Mouse (Mus musculus): ENCODE measurements around the gene Wdr95.

Gene Wdr95

DNA sequence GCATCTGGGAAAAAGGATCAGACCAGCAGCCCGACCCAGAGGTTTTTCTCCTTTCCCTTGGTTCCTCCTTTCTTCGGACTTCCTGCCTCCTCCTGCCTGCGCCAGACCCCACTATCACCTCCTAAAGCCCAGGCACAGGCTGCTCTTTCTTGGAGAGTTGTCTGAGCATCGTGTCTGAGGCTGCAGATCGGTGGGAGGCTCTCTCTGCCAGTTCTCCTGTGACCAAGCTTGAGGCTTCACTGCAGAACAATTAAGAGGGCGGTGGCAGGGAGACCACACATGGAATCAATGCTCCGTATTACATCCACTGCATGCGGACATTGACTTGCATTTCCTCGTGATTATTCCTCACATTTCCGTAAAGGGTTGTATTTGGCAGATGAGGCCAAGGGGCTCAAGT lies 49.0 kb downstream of the Wdr95 start:
- no peak for DNase-seq (ENCODE audit: extremely low spot score, low spot score)

DNA sequence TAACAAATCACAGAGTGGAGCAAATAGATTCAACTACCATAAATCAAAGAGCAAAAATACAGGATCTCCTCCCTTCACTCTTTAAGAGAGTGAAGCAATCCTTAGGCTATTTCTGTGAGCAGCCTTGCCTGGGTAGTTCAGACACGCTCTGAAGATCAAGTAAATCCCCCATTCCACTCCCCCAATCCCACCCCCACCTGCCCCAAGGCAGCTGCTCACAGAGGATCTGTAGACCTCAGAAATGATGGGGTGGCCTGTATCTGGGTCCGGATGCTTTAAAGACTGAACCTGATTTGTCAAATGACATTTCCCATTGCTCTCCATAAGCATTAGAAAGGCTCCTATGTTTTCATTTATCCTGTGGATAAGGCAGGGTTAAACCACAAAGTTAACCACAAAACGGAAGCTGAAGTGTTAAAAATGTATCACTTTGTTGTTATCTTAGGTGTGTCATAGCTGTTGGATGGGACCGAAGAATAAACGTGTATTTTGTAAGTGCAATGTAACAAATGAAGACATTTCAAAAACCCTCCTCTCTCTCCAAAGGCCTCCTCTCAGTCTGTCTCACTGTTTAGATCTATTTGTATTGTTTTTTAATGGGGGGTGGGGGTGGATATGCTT lies 54.3 kb downstream of the Wdr95 start:
- no peak for DNase-seq (ENCODE audit: extremely low spot score, low spot score)

DNA sequence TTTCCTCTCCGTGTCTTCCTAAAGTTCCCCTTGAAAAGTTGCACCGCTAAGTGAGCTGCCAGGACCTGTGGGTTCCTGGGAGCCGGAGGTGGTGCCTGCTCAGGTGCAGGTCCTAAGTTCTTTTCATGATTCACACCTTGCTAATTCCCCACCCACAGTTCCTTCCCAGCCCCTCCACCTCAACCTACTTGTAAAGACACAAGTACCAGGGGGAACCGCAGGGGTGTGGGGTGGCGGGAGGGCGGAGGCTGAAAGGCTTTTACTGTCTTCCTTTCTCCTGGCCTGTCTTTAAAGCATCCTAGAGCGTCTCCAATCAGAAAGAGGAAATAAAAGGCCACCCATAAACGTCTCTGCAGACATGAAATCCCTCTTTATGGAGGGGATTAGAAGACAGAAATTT lies 55.0 kb downstream of the Wdr95 start:
- DNase-seq (ENCODE audit: extremely low spot score, low spot score), result no peak

DNA sequence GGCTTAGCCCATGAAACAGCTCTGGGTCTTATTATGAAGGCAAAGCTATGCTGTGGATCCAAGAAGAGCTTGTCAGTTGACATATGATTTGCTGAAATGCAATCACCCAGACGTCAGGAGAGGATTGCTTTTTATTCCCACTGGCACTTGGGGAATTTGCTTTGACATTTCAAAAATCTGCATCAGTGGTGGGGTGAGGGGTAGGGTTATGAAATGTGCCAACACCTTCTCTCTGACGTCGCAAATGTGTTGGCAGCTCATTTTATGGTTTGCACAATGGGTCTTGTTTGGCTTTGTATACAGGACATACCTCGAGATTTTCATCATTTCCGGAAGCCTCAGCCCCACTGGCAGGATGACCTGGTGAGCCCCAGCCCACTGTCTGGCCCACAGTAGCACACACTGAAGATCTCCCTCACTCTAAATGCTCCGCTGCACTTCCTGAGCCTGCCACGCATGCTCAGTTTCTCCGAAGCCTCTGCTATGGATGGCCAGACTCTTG lies 55.7 kb downstream of the Wdr95 start:
- DNase-seq (ENCODE audit: extremely low spot score, low spot score), result no peak

DNA sequence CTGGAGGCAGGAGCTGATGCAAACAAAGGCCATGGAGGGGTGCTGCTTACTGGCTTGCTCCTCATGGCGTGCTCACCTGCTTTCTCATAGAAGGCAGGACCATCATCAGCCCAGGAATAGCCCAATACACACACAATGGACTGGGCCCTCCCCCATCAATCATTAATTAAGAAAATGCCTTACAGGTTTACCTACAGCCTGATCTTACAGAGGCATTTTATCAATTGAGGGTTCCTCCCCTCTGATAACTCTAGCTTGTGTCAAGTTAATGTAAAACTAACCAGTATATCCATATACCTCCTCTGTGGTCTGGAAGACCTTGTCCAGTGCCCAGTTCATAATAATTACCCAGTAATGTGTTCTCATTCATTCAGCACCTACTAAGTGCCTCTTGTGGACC lies 56.8 kb downstream of the Wdr95 start:
- DNase-seq (ENCODE audit: extremely low spot score, low spot score), result no peak

DNA sequence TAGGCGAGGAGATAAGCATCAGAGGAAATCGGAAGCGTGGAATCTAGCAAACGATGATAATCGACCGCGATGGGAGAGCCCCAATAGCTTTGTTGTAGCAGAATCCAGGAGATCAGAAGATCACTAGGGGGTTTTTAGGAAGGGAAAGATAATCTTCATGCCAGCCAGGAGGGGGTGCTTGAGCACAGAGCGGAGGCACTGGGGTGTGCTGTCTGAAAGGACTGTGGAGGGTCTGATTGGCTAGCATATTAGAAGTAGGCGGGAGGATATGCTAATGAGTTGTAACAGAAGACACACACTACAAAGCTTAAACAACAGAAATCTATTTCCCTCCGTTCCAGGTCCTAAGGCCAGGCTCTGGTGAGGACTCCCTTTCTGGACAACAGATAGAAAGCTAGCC lies 57.4 kb downstream of the Wdr95 start:
- DNase-seq (ENCODE audit: extremely low spot score, low spot score), result no peak

DNA sequence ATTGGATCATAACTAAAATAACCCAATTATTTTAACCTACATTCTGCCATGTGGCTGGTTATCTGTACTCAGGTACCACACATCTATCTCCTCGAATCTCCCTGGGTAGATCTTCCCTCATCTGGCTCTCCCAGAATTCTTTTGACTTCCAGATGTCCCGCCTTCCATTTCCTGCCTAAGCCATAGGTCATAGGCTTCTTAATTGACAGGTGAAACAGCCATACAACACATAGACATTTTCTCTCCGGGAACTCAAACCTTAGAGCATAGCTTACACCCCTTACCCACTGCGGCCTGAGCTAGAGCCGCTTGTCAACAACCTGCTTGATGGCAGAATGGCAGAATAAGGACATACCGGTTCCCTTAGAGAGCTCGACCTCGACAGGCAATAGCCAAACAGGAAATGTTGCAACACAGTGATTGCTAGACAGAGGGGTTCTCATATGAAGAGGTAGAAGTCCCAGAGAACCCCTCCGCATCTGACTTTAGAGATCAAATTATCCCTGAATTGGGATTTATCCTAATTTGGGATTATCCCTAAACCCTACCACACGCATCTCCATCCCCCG lies 58.9 kb downstream of the Wdr95 start:
- no peak for DNase-seq (ENCODE audit: extremely low spot score, low spot score)

DNA sequence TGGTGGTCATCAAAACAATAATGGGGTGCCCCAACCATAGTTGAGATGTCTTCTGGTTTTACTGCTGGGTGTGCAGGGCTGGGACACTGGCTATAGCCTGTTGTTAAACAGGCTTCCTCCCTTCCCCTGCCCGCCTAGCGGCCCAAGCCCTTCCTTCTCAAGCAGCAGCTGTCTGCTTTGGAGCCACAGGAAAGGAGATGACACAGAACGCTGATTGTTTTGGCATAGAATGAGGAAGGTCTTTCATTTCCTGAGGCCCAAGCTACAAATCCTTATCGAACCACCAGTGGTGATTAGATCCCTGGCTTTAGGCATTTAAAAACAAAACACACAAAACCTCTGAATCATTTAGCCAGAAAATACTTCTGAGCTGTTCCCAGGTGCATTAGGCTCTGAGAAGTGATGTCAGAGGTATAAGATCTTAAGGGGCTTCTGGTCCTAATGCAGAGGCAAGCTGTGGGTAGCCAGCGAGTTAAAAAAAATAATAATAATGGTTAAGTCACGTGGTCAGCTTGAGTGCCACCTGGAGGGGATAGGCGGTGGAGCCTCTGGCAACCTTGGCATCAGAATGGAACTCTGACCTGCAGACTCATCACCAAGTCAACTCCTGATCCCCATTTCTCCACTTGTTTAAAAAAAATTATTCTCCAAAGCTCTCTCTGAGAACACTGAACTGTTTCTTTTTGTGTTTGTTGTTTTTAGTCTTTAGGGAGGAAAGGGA lies 60.5 kb downstream of the Wdr95 start:
- DNase-seq (ENCODE audit: extremely low spot score, low spot score), result no peak

DNA sequence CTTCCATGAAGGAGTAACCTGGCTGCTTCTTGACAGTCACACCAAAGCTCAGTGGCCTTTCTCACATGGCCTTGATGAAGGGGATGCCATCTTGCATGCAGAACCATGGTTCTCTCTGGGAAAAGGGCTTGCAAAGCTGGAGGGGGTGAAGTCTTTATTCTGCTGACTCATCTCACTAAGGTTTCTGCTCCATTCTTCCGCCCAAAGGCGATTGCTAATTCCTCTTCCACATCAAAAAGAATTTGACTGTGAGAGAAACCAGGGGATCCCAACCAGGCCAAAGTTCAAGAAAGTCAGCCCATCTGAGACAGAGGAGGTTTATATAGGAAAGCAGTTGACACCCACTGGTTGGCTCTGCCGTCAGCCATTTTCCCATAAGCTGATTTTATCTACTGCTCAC lies 61.5 kb downstream of the Wdr95 start:
- DNase-seq (ENCODE audit: extremely low spot score, low spot score), result no peak

DNA sequence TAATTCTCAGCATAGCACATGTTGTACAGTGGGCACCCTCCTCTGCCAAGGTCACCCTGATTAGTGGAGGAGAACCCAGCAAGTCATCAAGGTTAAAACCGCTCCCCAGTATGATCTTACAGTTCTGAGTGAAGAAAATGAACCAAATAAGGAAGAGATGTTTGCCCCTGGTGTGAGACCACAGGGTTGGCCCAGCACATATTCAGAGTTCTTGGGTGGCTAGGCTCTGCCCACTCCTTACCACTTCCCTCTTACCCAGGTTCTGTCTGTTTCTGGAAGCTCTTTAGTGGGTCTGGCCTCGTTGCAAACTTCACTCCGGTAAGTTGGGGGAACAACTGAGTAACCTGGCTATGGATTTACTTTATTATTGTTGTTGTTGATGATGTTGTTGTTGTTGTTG lies 65.7 kb downstream of the Wdr95 start:
- DNase-seq (ENCODE audit: extremely low spot score, low spot score), result no peak

DNA sequence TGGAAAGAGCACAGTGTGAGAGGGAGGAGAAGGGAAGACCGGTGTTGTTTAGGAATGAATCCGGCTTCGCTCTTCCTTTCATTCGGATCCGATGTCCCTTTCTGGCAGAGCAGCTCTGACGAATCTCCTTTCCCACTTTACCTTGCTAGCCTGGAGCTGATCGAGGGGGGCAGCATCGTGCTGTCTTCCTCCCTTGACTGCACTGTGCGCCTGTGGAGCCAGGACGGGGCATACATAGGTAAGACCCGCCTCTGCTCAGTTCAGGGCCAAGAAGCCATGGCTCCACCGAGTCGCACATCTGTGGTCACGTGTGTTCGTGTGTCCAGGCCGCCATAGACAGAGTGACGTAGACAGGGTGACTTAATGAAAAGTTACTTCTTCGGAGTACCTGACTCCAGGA lies 68.9 kb downstream of the Wdr95 start:
- no peak for DNase-seq (ENCODE audit: extremely low spot score, low spot score)

DNA sequence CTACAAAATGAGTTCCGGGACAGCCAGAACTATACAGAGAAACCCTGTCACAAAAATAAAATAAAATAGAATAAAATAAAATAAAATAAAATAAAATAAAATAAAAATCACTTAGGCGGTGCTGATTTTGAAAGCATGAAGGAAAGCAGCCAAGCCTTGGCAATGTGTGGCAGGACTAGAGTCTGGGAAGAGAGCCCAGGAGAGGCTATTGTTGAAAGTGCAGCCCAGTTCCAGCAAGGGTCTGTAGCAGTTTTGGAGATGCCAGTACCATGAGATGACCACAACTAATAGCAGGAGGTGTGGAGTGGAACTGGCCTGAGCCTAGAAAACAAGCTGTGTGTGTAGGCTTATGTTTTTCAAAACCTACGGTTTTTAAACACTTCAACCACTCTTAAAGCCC lies 73.5 kb downstream of the Wdr95 start:
- no peak for DNase-seq (ENCODE audit: extremely low spot score, low spot score)

DNA sequence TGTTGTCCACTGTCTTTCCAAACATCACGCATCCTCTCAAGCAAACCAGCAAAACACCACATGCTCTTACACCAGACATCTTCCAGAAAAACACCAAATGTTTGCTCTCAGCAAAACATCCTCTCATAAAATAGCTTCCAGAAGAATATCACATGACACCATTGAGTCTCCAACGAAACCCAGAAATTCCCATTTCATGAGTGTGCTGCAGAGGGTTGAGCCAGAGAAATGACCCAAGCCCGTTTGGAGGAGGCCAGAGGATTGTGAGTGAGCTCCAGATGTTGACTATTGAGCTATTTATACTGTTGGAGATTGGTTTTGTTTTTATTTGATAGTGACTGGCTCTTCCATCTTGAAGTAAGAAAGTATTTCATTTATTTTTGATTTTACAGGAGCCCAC lies 74.8 kb downstream of the Wdr95 start:
- DNase-seq (ENCODE audit: extremely low spot score, low spot score), result no peak

DNA sequence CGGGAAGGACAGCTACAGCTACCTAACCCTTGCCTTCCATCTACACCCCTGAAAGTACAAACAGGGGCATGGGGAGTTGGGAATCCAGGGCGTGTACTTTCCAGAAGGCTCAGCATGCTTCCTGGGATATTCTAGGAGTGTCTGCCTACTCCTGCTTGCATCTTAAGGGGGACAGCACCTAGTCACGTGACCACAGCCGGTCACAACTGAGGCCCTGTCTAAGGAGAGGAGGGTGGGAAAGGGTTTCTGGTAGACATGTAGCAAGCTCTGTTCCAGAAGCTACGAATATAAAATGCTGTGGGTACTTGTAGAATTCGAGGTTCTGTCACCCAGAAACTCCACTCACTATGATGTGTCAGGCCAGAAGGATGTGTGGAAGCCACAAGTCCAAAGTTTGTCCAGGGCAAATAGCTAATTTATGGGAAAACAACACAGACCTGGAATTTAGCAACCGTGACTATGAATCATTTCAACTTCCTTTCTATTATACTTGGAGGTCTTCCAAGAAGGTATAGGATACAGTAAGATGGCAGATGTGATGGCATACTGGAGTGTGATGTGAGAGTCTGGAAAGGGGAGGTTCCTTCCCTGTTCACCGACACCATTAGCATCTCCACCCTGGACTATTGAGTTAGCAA lies 78.7 kb downstream of the Wdr95 start:
- no peak for DNase-seq (ENCODE audit: extremely low spot score, low spot score)

DNA sequence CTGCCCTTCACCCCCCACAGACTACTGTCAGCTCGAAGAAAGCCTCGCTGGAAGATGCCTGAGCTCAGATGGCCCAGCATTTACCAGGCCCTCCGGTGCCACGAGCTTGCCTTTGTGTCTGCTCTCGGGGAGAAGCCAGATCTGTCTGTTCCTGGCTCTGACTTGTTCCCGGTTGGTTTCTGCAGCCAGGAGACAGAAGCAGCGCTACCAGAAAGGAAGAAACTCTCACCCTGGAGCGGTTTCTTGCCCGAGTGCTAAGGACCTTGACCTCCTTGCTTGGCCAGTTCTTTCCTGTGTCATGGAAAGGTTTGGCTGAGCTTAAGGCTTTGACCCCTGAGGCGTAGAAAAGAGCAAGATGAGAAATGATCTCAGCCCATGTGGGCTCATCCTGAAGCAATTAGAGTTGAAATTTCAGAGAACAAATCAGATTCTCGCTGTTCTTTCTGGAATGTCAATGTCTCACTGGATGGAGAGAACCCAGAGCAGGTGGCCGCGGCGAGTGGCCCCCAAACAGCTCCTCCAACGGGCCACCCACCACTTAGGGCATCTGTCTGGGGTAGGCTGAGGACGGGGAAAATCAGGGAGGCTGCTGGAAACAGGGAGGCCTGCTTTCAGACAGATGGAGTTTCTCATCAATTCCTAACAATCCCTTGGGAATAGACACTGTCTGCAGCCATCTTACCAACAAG lies 83.1 kb downstream of the Wdr95 start:
- DNase-seq (ENCODE audit: extremely low spot score, low spot score), result peak; percentile 23

DNA sequence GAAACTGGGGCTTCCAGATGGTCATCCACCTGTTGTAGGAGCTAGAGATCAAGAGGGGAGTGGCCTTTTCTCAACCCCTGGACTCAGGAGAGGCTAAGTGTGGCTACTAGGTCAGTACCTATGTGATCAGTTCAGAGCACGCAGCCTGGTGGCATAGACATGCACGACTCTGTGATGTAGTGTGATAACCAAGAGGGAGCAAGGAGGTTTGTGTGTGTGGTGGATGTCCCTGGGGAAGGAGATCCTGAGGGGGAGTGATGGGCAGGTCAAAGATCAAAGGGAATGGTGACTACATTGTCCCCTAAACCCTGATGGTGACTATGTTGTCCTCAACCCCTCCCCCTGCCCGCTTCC lies 83.7 kb downstream of the Wdr95 start:
- no peak for DNase-seq (ENCODE audit: extremely low spot score, low spot score)

DNA sequence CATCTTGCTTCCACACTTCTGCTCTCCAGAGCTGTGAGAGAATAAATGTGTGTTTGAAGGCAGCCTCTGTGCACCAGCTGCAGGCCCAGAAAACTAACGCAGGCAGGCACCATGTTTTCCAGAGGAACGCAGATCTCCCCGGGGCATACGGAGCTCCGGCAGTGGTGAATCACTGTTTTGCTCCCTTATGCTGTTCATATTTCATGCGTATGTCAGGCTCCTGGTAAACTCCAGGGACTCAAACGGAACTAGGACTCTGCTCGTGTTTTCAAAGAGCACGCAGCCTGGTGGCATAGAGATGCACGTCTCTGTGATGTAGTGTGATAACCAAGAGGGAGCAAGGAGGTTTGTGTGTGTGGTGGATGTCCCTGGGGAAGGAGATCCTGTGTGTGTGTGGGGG lies 84.3 kb downstream of the Wdr95 start:
- DNase-seq (ENCODE audit: extremely low spot score, low spot score), result no peak

DNA sequence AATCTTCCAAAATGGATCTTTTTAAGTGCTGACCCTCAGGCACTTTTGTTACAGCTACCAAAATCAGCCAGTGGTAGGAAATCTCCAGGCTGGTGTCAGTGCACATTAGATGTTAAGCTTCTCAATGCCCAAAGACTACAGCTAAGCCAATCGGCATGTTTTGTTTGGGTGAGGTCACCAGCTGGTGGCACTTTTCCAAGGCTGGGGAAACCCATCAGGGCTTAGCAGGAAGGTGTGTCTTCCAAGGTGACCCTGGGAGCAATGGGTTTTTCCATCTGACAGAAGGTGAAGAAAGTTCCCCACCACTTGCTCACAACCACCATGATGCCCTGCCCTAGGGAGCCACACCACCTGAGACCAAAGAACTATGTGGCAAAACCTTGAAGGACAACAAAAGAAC lies 87.7 kb downstream of the Wdr95 start:
- no peak for DNase-seq (ENCODE audit: extremely low spot score, low spot score)

DNA sequence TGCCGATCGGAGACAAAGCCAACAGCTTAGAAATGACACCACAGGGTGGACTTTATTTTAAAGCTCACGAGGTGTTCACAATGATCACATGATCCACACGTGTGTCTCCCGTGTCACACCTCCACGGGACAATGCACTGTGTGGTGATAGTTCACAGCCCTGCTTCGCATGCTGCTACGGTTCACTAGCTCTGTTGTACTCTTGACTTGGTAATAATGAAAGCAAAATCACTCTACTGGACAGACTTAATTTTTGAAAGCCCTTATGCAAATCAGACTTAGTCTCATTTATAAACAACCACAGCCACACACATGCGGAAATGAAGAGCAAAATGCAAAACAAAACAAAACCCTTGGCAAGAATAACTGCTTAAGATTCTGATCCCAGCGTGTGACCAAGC lies 88.3 kb downstream of the Wdr95 start:
- DNase-seq (ENCODE audit: extremely low spot score, low spot score), result no peak

DNA sequence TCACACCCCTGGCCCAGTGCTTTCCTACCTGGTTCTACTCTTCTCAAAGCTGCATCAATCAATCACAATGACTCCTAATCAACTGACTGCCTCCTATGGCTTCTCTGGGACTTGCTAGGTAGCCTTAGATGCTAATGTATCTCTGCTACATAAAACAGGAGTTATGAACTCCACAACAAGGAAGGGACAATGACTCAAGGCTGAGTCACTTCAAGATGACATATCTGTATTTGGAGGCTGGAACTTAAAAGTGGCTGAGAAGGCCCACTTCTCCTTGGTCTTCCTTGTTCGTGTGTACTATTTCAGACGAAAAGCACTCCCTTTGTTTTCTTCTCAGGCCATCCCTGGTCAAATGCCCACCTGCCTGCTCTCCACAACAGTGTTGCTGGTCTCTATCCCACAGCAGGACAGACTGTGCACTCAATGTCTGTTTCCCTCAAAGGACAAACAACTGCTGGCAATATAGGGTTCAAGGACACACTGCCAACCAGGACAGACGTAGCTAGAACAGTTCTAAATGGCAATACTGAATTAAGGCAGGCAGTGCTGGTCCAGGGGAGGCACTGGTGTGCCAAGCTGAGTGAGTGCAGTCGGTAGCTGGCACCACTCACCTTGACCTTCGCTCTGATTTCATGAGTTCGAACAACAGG lies 89.4 kb downstream of the Wdr95 start:
- no peak for DNase-seq (ENCODE audit: extremely low spot score, low spot score)

DNA sequence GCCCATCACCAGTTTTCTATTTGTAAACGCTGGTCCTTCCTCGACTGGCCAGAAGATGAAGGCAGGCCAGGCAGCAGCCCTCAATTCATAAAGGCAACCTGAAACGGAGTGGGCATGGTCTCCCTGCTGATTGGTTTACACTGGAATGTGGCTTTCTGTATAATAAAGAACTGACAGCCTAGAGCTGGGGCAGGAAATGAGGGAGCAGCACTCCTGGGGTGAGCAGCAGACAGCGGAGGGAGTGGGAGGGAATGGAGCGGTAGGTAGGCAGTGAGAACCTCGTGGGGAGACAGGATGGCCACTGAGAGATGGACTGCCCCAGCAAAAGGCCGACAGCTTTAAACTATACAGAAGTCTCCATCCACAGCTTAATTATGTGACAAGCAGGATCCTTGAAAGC lies 93.7 kb downstream of the Wdr95 start:
- no peak for DNase-seq (ENCODE audit: extremely low spot score, low spot score)

DNA sequence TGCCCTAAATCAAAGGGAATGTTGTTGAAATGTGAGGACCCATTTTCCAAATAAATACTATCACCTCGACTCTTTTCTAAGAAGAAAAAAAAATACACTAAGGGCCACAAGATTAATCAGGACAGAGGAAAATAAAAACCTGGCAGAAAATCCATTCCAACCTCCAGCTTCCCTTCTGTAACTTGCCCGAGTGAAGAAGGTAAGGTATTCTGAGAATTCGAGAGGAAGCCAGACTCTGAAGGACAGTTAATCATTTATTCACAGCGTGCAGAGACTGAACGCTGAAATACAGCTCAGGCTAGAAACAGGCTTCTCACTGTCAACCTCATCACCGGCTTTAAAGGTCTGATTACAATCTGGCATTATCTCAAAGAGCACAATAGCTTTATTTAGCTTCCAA lies 94.2 kb downstream of the Wdr95 start:
- DNase-seq (ENCODE audit: extremely low spot score, low spot score), result no peak
